Mouse (Mus musculus) limb, embryonic 11.5 days (tissue): ENCODE data around the gene Btbd7. TPM values are rescaled to one million over a fixed set of nuclear protein-coding genes. Genes with fewer than 3 reads are reported as not detected.

ENCODE experiments used
- ATAC-seq: fragments of 200-750 bp; cut with Nextera tagmentation; 2 replicates; pipeline ENCODE4 v1.8.0; 2017; ENCODE audit warnings: low read depth; ENCODE audit not compliant: insufficient number of reproducible peaks, low FRiP score, low TSS enrichment
- DNase-seq: peaks from one replicate; pipeline ENCODE4 v3.0.0-alpha.2; 2015; ENCODE audit warnings: low spot score
- H3K27ac ChIP-seq: fragments of 300-500 bp; sonication (generic); replicated peaks from 2 replicates; pipeline ENCODE4 v1.5.1; 2014; ENCODE audit warnings: low read depth, mild to moderate bottlenecking, low read length
- H3K27me3 ChIP-seq: fragments of 300-500 bp; sonication (generic); 2 replicates; pipeline ENCODE4 v1.6.1; 2014; ENCODE audit warnings: mild to moderate bottlenecking, low read length, mixed read lengths; ENCODE audit not compliant: control insufficient read depth, insufficient read depth
- H3K36me3 ChIP-seq: fragments of 300-500 bp; sonication (generic); 2 replicates; pipeline ENCODE4 v1.6.1; 2014; ENCODE audit warnings: mild to moderate bottlenecking, low read length, moderate library complexity, mixed read lengths; ENCODE audit not compliant: control insufficient read depth, insufficient read depth
- H3K4me1 ChIP-seq: fragments of 300-500 bp; sonication (generic); 2 replicates; pipeline ENCODE4 v1.6.1; 2014; ENCODE audit warnings: low read length, mixed read lengths; ENCODE audit not compliant: control insufficient read depth, insufficient read depth
- H3K4me2 ChIP-seq: fragments of 300-500 bp; sonication (generic); 2 replicates; pipeline ENCODE4 v1.6.1; 2014; ENCODE audit warnings: low read depth, mild to moderate bottlenecking, moderate library complexity; ENCODE audit not compliant: severe bottlenecking
- H3K4me3 ChIP-seq: fragments of 300-500 bp; sonication (generic); 2 replicates; pipeline ENCODE4 v1.5.1; 2014; ENCODE audit warnings: low read depth, low read length
- H3K9ac ChIP-seq: fragments of 300-500 bp; sonication (generic); 2 replicates; pipeline ENCODE4 v1.6.1; 2014; ENCODE audit warnings: mild to moderate bottlenecking, low read length
- H3K9me3 ChIP-seq: fragments of 300-500 bp; sonication (generic); 2 replicates; pipeline ENCODE4 v1.6.1; 2016; ENCODE audit warnings: low read length; ENCODE audit not compliant: control insufficient read depth
- WGBS: fragments of 180-500 bp; shearing (Covaris S2); extraction: QIAGEN DNeasy Blood & Tissue Kit; methylation state at CpG from one replicate; pipeline ENCODE4 v1.1.7; 2014; 5-methylcytosine and 5-hydroxymethylcytosine counted together
- polyA plus RNA-seq: library from polyadenylated mRNA; unstranded; fragments of >200 nt; fragmentation: Nextera tagmentation; extraction: Ambion mirVana; gene quantifications from 2 replicates; pipeline ENCODE4 v1.2.1, GENCODE M21; 2014

Gene Btbd7
- polyA plus RNA-seq = 18.7 and 19.7 TPM in 2 replicates

- WGBS = under 1% methylated on average over 74 of the region's 95 CpGs
- no peaks in the 10 kb centered on the region for H3K9me3 ChIP-seq
- peak within 1 kb of the TSS; percentile 88 for H3K4me3 ChIP-seq
Observed at GRCm38 (mm10) chr12:102878031-102878823, at the start of gene Btbd7. Btbd7 (minus strand) TSS chr12:102878471.

GRCm38 (mm10) chr12:102916073-102916472 is 37.8 kb upstream of the Btbd7 start:
- no peak overlapping the region for H3K4me2 ChIP-seq
- no peak overlapping the region for H3K9ac ChIP-seq
- DNase-seq = peak; percentile 34
- H3K27me3 ChIP-seq = peaks cover 2% of the 10 kb centered on the region; the same call in 1 of the 2 replicates
- H3K27ac ChIP-seq = no peak overlapping the region
- no peaks in the 10 kb centered on the region for H3K4me1 ChIP-seq
- no peaks in the 10 kb centered on the region for H3K36me3 ChIP-seq
- no peaks in the 10 kb centered on the region for H3K9me3 ChIP-seq
- no peak overlapping the region for H3K4me3 ChIP-seq
- WGBS = 19% methylated on average over 2 of the region's 2 CpGs
- ATAC-seq = peak; percentile 67; the same call in 1 of the 2 replicates

More at GRCm38 (mm10) chr12:102878031-102878823, at the start of gene Btbd7:
- Histone ChIP-seq H3K9ac (peak within 1 kb of the TSS; percentile 90), H3K36me3 (no peaks in the 10 kb centered on the region), H3K4me2 (peak within 1 kb of the TSS; percentile 62), H3K27me3 (no peaks in the 10 kb centered on the region), H3K27ac (peak within 1 kb of the TSS; percentile 93), H3K4me1 (peaks cover 8% of the 10 kb centered on the region; the same call in 1 of the 2 replicates)
- ATAC-seq = peak; percentile 95
- DNase-seq = peak; percentile 99

DNA sequence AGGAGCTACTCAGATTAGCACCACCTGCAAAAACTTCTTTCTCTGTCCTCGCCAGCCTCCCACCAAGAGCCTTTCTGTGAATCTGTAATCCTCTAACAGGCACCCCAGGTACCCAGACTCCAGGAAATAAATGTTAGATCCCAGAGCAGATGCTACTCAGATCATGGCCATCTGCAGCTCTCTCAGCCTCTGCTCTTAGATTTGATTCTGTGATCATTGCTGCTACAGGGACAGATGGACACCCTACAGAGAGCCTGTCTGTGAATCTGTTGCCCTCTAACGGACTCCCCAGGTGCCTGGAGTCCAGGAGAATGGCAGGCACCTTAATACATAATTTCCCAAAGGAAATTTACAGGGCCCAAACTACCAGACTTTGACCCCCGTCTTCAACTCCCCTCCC is 29.9 kb upstream of the Btbd7 start:
- no peaks in the 10 kb centered on the region for H3K36me3 ChIP-seq
- H3K9me3 ChIP-seq = no peaks in the 10 kb centered on the region
- DNase-seq (no peak), ATAC-seq (no peak)
- H3K4me1 ChIP-seq = no peaks in the 10 kb centered on the region
- H3K27me3 ChIP-seq = no peaks in the 10 kb centered on the region
- H3K4me3 ChIP-seq = no peak overlapping the region
- no peak overlapping the region for H3K27ac ChIP-seq
- 43% methylated on average over 3 of the region's 3 CpGs for WGBS
- no peak overlapping the region for H3K4me2 ChIP-seq
- H3K9ac ChIP-seq = no peak overlapping the region

GRCm38 (mm10) chr12:102899091-102899490 is 20.8 kb upstream of the Btbd7 start, which contains the start of gene Cox8c:
Cox8c (plus strand) TSS chr12:102899316.
- DNase-seq (no peak), ATAC-seq (no peak)
- 89% methylated on average over 17 of the region's 17 CpGs for WGBS
- Histone ChIP-seq H3K4me1 (no peaks in the 10 kb centered on the region), H3K4me3 (no peak within 1 kb of the TSS), H3K4me2 (no peak within 1 kb of the TSS), H3K36me3 (no peaks in the 10 kb centered on the region), H3K27ac (no peak within 1 kb of the TSS), H3K9ac (no peak within 1 kb of the TSS), H3K9me3 (no peaks in the 10 kb centered on the region), H3K27me3 (no peaks in the 10 kb centered on the region)

DNA sequence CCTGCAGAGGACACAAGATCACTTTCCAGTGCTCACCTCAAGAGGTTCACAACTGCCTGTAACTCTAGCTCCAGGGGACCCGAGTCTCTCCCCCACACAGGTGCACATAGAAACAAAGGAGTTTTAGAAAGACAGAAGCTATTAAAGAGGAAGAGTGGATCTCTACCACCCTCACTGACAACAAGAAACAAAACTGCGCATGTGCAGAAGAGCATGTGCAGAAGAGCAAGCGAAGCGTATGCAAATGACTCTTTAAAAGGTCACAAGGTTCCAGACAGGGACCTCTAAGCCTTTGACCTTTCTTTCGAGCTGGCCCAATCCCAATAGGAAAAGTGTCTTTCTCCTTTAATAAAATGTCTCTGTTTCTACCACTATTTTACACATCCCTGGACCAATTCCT is 10.3 kb upstream of the Btbd7 start:
- H3K36me3 ChIP-seq = no peaks in the 10 kb centered on the region
- no peaks in the 10 kb centered on the region for H3K9me3 ChIP-seq
- no peak overlapping the region for H3K4me3 ChIP-seq
- H3K4me2 ChIP-seq = no peak overlapping the region
- H3K9ac ChIP-seq = no peak overlapping the region
- no peak overlapping the region for H3K27ac ChIP-seq
- 79% methylated on average over 5 of the region's 5 CpGs for WGBS
- H3K4me1 ChIP-seq = no peaks in the 10 kb centered on the region
- ATAC-seq = no peak
- no peak for DNase-seq
- no peaks in the 10 kb centered on the region for H3K27me3 ChIP-seq

DNA sequence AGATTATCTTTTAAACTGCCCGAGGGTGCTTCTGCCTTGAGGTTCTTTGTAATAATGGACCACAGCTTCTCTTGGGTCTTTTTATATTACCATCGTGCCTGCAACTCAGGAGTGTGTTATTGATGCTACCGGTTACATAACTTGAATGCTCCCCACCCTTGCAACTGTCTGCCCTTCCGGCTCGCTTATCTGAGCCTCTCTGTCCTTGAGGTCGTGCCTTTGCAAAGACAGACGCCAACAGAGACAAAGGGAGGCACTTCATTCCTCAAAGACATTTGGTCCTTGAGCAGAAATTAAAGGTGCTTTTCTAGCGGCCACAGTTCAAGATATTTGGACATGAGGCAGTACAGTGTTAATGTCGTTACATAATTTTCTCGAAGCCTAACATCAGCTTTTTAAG is 9.1 kb upstream of the Btbd7 start:
- no peaks in the 10 kb centered on the region for H3K9me3 ChIP-seq
- DNase-seq = no peak

DNA sequence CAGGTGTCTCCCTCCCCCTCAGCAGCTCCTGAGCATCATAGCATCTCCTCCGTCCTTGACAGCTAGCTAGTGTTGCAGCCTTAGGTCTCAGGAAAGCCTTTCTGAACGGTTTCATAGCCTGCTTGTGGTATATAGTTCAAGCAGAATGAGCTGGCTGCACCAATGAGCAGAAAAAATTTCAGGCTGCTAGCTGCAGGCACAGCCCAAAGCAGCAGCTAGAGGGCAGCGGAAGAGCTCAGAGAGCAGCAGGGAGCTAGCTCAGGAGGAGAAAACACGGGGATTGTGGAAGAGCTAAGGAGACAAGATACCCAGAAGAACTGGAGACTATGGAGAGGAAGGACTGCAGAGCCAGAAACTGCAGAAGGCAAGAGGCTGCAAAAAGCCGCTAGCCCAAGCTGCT is 7.5 kb upstream of the Btbd7 start:
- no peak for DNase-seq
- 21% methylated on average over 5 of the region's 5 CpGs for WGBS
- no peak overlapping the region for H3K9ac ChIP-seq
- no peaks in the 10 kb centered on the region for H3K27me3 ChIP-seq
- H3K27ac ChIP-seq = no peak overlapping the region
- no peaks in the 10 kb centered on the region for H3K9me3 ChIP-seq
- no peaks in the 10 kb centered on the region for H3K4me1 ChIP-seq
- H3K36me3 ChIP-seq = no peaks in the 10 kb centered on the region
- H3K4me2 ChIP-seq = no peak overlapping the region
- no peak overlapping the region for H3K4me3 ChIP-seq
- ATAC-seq = no peak

More for the DNA sequence above, 9.1 kb upstream of the Btbd7 start:
- Histone ChIP-seq H3K4me2 (no peak overlapping the region), H3K9ac (no peak overlapping the region), H3K36me3 (no peaks in the 10 kb centered on the region), H3K27ac (no peak overlapping the region), H3K4me1 (no peaks in the 10 kb centered on the region), H3K27me3 (no peaks in the 10 kb centered on the region), H3K4me3 (no peak overlapping the region)
- no peak for ATAC-seq
- WGBS = 72% methylated on average over 10 of the region's 10 CpGs

GRCm38 (mm10) chr12:102878901-102879300 is 630 bp upstream of the Btbd7 start:
- DNase-seq (peak; percentile 43), ATAC-seq (no peak)
- Histone ChIP-seq H3K4me1 (peaks cover 8% of the 10 kb centered on the region; the same call in 1 of the 2 replicates), H3K9ac (peak overlapping the region; percentile 63), H3K4me2 (peak overlapping the region; percentile 46; the same call in 1 of the 2 replicates), H3K27ac (peak overlapping the region; percentile 49), H3K4me3 (peak overlapping the region; percentile 88), H3K36me3 (no peaks in the 10 kb centered on the region), H3K9me3 (no peaks in the 10 kb centered on the region), H3K27me3 (no peaks in the 10 kb centered on the region)
- 30% methylated on average over 7 of the region's 7 CpGs for WGBS
